Mouse (Mus musculus) c-Kit-positive CD71-positive TER-119-positive erythroid progenitor cells, embryonic 14.5 days (primary cell): ENCODE measurements at regions not wholly inside any gene's neighbourhood (a gene's known extent, or its start where the extent isn't known, plus 50 kb on each side); places are given as distances from the start of the nearest gene placed in this dataset.
"Not testable (repeated sequence)": the region's sequence is repeated elsewhere in the genome, so short reads cannot be mapped to it uniquely, and the experiment has no call there.

Experiments used
- DNase-seq: peaks from one replicate; pipeline ENCODE4 v3.0.0-alpha.2; 2013; ENCODE audit warnings: low spot score

- DNase-seq = no peak
These were observed 149.0 kb upstream of the Mocs1 start for GRCm38 (mm10) chr17:49278973-49279727.

GRCm38 (mm10) chr17:49281344-49281743 lies 146.8 kb upstream of the Mocs1 start:
- DNase-seq = no peak

GRCm38 (mm10) chr17:49282498-49282897 lies 145.7 kb upstream of the Mocs1 start:
- no peak for DNase-seq

- DNase-seq = no peak
These were observed 144.7 kb upstream of the Mocs1 start for GRCm38 (mm10) chr17:49283491-49283890.

- DNase-seq = no peak
These were observed 136.5 kb upstream of the Mocs1 start for GRCm38 (mm10) chr17:49291636-49292035.

GRCm38 (mm10) chr17:49304461-49304860 lies 123.7 kb upstream of the Mocs1 start:
- DNase-seq = no peak

GRCm38 (mm10) chr17:49305116-49305515 lies 123.0 kb upstream of the Mocs1 start:
- no peak for DNase-seq

- DNase-seq = no peak
These were observed 119.1 kb upstream of the Mocs1 start for GRCm38 (mm10) chr17:49309079-49309478.

GRCm38 (mm10) chr17:49314196-49314595 lies 114.0 kb upstream of the Mocs1 start:
- DNase-seq = no peak

- DNase-seq = no peak
These were observed 100.6 kb upstream of the Mocs1 start for GRCm38 (mm10) chr17:49327524-49327923.

- no peak for DNase-seq
These were observed 92.8 kb upstream of the Mocs1 start for GRCm38 (mm10) chr17:49335318-49335717.

GRCm38 (mm10) chr17:49337881-49338280 lies 90.3 kb upstream of the Mocs1 start:
- no peak for DNase-seq

- DNase-seq = no peak
These were observed 85.5 kb upstream of the Mocs1 start for GRCm38 (mm10) chr17:49342636-49343035.

GRCm38 (mm10) chr17:49346701-49347100 lies 81.5 kb upstream of the Mocs1 start:
- no peak for DNase-seq

GRCm38 (mm10) chr17:49349328-49349727 lies 78.8 kb upstream of the Mocs1 start:
- no peak for DNase-seq

GRCm38 (mm10) chr17:49359212-49359611 lies 69.0 kb upstream of the Mocs1 start:
- DNase-seq = no peak

GRCm38 (mm10) chr17:49360251-49360650 lies 67.9 kb upstream of the Mocs1 start:
- not testable (repeated sequence) for DNase-seq

GRCm38 (mm10) chr17:49367791-49368190 lies 60.4 kb upstream of the Mocs1 start:
- DNase-seq = no peak

- DNase-seq = no peak
These were observed 59.5 kb upstream of the Mocs1 start for GRCm38 (mm10) chr17:49368476-49369269.

- DNase-seq = no peak
These were observed 50.5 kb upstream of the Mocs1 start for GRCm38 (mm10) chr17:49377626-49378025.
